Mouse (Mus musculus): ENCODE results near the gene Gcnt2.

- no peak for TF ChIP-seq CTCF (IDR thresholded peaks at IDR 0.05; ENCODE audit: low read depth)
- peak; percentile 47; the same call in 1 of the 2 replicates for TF ChIP-seq EP300 (IDR thresholded peaks at IDR 0.05; ENCODE audit: low read depth)
These were observed 18.3 kb upstream of the Gcnt2 start for GRCm38 (mm10) chr13:40841146-40841787.

All from liver, postnatal 0 days (tissue).